Mouse (Mus musculus) Patski (cell line): ENCODE measurements at regions not wholly inside any gene's neighbourhood (a gene's known extent, or its start where the extent isn't known, plus 50 kb on each side); places are given as distances from the start of the nearest gene placed in this dataset.
A peak's percentile ranks its signal among the peaks of the same experiment; 100 is the strongest.

ENCODE experiments used
- ATAC-seq: fragments of 100-300 bp; one replicate; pipeline ENCODE4 v1.8.0; 2021
- CTCF ChIA-PET: fragments of 350-600 bp; sonication (Branson Sonifier 250); formaldehyde crosslinking; loops from one replicate; lab custom pipeline; 2022; ENCODE audit warnings: inconsistent platforms; lab: Charles Lee
- POLR2A ChIA-PET: fragments of 350-600 bp; sonication (Branson Sonifier 250); formaldehyde crosslinking; loops from one replicate; lab custom pipeline; 2022; ENCODE audit warnings: antibody characterized with exemption, inconsistent platforms; lab: Charles Lee
- DNase-seq: peaks from one replicate; pipeline ENCODE4 v3.0.0-alpha.2; 2011; ENCODE audit warnings: low read depth, low spot score
- H3K27me3 ChIP-seq: fragments of 371-371 bp; one replicate; pipeline ENCODE4 v1.5.1; 2021
- CTCF ChIP-seq: fragments of 100-300 bp; IDR thresholded peaks from one replicate; pipeline ENCODE4 v1.5.1; 2021
- in situ Hi-C: fragments of 300-500 bp; cut with MboI; formaldehyde crosslinking; loops from 3 replicates; pipeline ENCODE4 v1.11.1; 2018; ENCODE audit warnings: low pct_unique_long_range_greater_than_20kb, mixed read lengths

- H3K27me3 ChIP-seq: no peaks in the 10 kb centered on the region
- in situ Hi-C loops: loop anchor here (5.0 kb wide), 1 partner anchor 83 kb away; no protein-coding TSS in a partner anchor
- peak; percentile 40 for TF ChIP-seq CTCF
- CTCF ChIA-PET: no interaction called here
- ATAC-seq: no peak
- DNase-seq: no peak
- POLR2A ChIA-PET: interaction anchor here (0.5 kb wide), 1 partner anchor 11 kb away, joined by 6 read pairs; no protein-coding TSS in a partner anchor
Measured at GRCm38 (mm10) chr5:126324847-126325246, 793.3 kb downstream of the Tmem132b start.

GRCm38 (mm10) chr5:126328276-126328675 is 796.7 kb downstream of the Tmem132b start:
- ATAC-seq (no peak), DNase-seq (no peak)
- peak; percentile 54 for TF ChIP-seq CTCF
- no peaks in the 10 kb centered on the region for H3K27me3 ChIP-seq
- POLR2A ChIA-PET: no interaction called here
- CTCF ChIA-PET: no interaction called here
- in situ Hi-C loops: no loop called here

- no peak for DNase-seq
- POLR2A ChIA-PET: interaction anchor here (0.7 kb wide), 1 partner anchor 10 kb away, joined by 6 read pairs; no protein-coding TSS in a partner anchor
- H3K27me3 ChIP-seq: no peaks in the 10 kb centered on the region
- ATAC-seq: no peak
- CTCF ChIA-PET: no interaction called here
- no peak for TF ChIP-seq CTCF
- in situ Hi-C loops: no loop called here
Measured at GRCm38 (mm10) chr5:126335091-126335490, 803.5 kb downstream of the Tmem132b start.

GRCm38 (mm10) chr5:126335553-126336520 is 804.3 kb downstream of the Tmem132b start:
- ATAC-seq (no peak), DNase-seq (no peak)
- in situ Hi-C loops: no loop called here
- no peak for TF ChIP-seq CTCF
- CTCF ChIA-PET: interaction anchor here (1.0 kb wide), 1 partner anchor 17 kb away, joined by 3 read pairs; no protein-coding TSS in a partner anchor
- POLR2A ChIA-PET: interaction anchor here (0.7 kb wide), 1 partner anchor 11 kb away, joined by 6 read pairs; no protein-coding TSS in a partner anchor
- no peaks in the 10 kb centered on the region for H3K27me3 ChIP-seq

- H3K27me3 ChIP-seq: no peaks in the 10 kb centered on the region
- ChIA-PET POLR2A (no interaction called here), CTCF (no interaction called here)
- no peak for ATAC-seq
- in situ Hi-C loops: no loop called here
- DNase-seq: no peak
- TF ChIP-seq CTCF: no peak
Measured at GRCm38 (mm10) chr5:126337884-126338283, 806.3 kb downstream of the Tmem132b start.

- H3K27me3 ChIP-seq: no peaks in the 10 kb centered on the region
- no peak for TF ChIP-seq CTCF
- in situ Hi-C loops: no loop called here
- POLR2A ChIA-PET: no interaction called here
- no peak for DNase-seq
- CTCF ChIA-PET: no interaction called here
- ATAC-seq: no peak
Measured at GRCm38 (mm10) chr5:126343570-126343969, 812.0 kb downstream of the Tmem132b start.

- DNase-seq: no peak
- ATAC-seq: no peak
- ChIA-PET CTCF (interaction anchor here (1.2 to 1.4 kb wide), 2 partner anchors 23 to 42 kb away, joined by 3 read pairs; no protein-coding TSS in a partner anchor), POLR2A (no interaction called here)
- in situ Hi-C loops: no loop called here
- peak; percentile 37 for TF ChIP-seq CTCF
- no peaks in the 10 kb centered on the region for H3K27me3 ChIP-seq
Measured at GRCm38 (mm10) chr5:126350936-126351335, 819.4 kb downstream of the Tmem132b start.

- ChIA-PET CTCF (no interaction called here), POLR2A (no interaction called here)
- ATAC-seq: no peak
- H3K27me3 ChIP-seq: no peaks in the 10 kb centered on the region
- no peak for TF ChIP-seq CTCF
- no peak for DNase-seq
- in situ Hi-C loops: no loop called here
Measured at GRCm38 (mm10) chr5:126369436-126369835, 837.9 kb downstream of the Tmem132b start.

GRCm38 (mm10) chr5:126392306-126392705 is 849.3 kb upstream of the Tmem132c start:
- DNase-seq: no peak
- no peak for ATAC-seq
- ChIA-PET CTCF (no interaction called here), POLR2A (no interaction called here)
- no peak for TF ChIP-seq CTCF
- in situ Hi-C loops: no loop called here
- H3K27me3 ChIP-seq: no peaks in the 10 kb centered on the region

- CTCF ChIA-PET: no interaction called here
- ATAC-seq (no peak), DNase-seq (no peak)
- H3K27me3 ChIP-seq: no peaks in the 10 kb centered on the region
- POLR2A ChIA-PET: interaction anchor here (0.6 to 0.8 kb wide), 2 partner anchors 134 to 226 kb away, joined by 3 read pairs; no protein-coding TSS in a partner anchor
- in situ Hi-C loops: no loop called here
- TF ChIP-seq CTCF: peak; percentile 48
Measured at GRCm38 (mm10) chr5:126395331-126395730, 846.3 kb upstream of the Tmem132c start.

- CTCF ChIA-PET: no interaction called here
- TF ChIP-seq CTCF: peak; percentile 47
- H3K27me3 ChIP-seq: no peaks in the 10 kb centered on the region
Measured at GRCm38 (mm10) chr5:126431748-126432147, 809.9 kb upstream of the Tmem132c start.

More at GRCm38 (mm10) chr5:126431748-126432147, 809.9 kb upstream of the Tmem132c start:
- POLR2A ChIA-PET: no interaction called here
- ATAC-seq: no peak
- in situ Hi-C loops: no loop called here
- no peak for DNase-seq
